Mouse (Mus musculus): Measurements from ENCODE around the gene Bloc1s5.

DNA sequence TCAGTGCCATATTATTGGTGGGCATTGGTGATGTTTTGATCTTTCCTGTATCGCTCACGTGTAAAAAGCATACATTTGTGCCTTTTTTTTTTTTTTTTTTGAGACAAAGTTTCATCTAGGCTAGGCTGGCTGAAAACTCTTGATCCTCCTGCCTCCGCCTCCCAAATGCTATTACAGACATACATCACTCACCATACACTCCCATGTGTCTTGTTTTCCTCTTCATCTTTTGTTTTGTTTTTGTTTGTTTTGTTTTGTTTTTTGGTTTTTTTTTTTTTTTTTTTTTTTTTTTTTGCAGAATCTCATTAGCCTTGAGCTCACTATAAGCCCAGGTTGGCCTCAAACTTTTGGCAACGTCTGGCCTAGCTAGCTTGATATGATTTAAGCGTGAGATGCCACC, 47.6 kb downstream of the Bloc1s5 start:
- no peak for TF ChIP-seq POLR2A (IDR thresholded peaks at IDR 0.05; ENCODE audit: extremely low read depth, insufficient read depth, low read length)
- TF ChIP-seq CTCF (IDR thresholded peaks at IDR 0.05; ENCODE audit: extremely low read depth, insufficient read depth, low read length) = no peak
